Mouse (Mus musculus) heart, adult 9 months (tissue): Measurements from ENCODE around the gene Eif2ak1.

Experiments
- DNase-seq, 2 experiments: peaks; one replicate each; pipeline ENCODE4 v3.0.0; 2022; ENCODE audit warnings: low spot score in 2 of 2

Eif2ak1 gene

GRCm38 (mm10) chr5:143948361-143948760 lies 130.8 kb downstream of the Eif2ak1 start:
- no peak for DNase-seq

- no peak for DNase-seq
These were observed 132.4 kb downstream of the Eif2ak1 start for GRCm38 (mm10) chr5:143950016-143950415.
